Mouse (Mus musculus) cortical plate, adult 2 months (tissue): Measurements from ENCODE around the gene Mcm9. TPM values are rescaled to one million over a fixed set of nuclear protein-coding genes. Genes with fewer than 3 reads are reported as not detected.

Source experiments
- H3K27ac ChIP-seq: fragments of 200-500 bp; 2 replicates; pipeline ENCODE4 v1.5.1; 2012; ENCODE audit warnings: low read length, control low read depth, inconsistent platforms; ENCODE audit not compliant: insufficient read depth
- H3K4me1 ChIP-seq: fragments of 200-500 bp; 2 replicates; pipeline ENCODE4 v1.6.1; 2011; ENCODE audit warnings: low read length; ENCODE audit not compliant: control insufficient read depth, insufficient read depth
- H3K4me3 ChIP-seq: fragments of 200-500 bp; 2 replicates; pipeline ENCODE4 v1.5.1; 2011; ENCODE audit warnings: mild to moderate bottlenecking, low read length, control low read depth; ENCODE audit not compliant: insufficient read depth
- CTCF ChIP-seq: fragments of 200-500 bp; IDR thresholded peaks from 2 replicates; pipeline ENCODE4 v1.5.1; 2011; ENCODE audit warnings: mild to moderate bottlenecking, control low read depth, low read length; ENCODE audit not compliant: insufficient read depth; ENCODE audit errors: extremely low read depth
- POLR2A ChIP-seq: fragments of 200-500 bp; IDR thresholded peaks from 2 replicates; pipeline ENCODE4 v1.6.1; 2011; ENCODE audit warnings: mild to moderate bottlenecking, low read length, control low read depth; ENCODE audit not compliant: insufficient read depth; ENCODE audit errors: extremely low read depth
- polyA plus RNA-seq: library from polyadenylated mRNA; depleted of rRNA; stranded (reverse); fragments of >200 nt; gene quantifications from 2 replicates; pipeline ENCODE4 v1.2.3, GENCODE M21; 2012

Gene Mcm9
- polyA plus RNA-seq, 1 experiment: 3.8 TPM

- Histone ChIP-seq H3K27ac (no peak overlapping the region), H3K4me1 (no peaks in the 10 kb centered on the region), H3K4me3 (no peak overlapping the region)
- TF ChIP-seq CTCF (peak; percentile 96), POLR2A (no peak)
These were observed 102.1 kb downstream of the Mcm9 start for GRCm38 (mm10) chr10:53527838-53528773.

DNA sequence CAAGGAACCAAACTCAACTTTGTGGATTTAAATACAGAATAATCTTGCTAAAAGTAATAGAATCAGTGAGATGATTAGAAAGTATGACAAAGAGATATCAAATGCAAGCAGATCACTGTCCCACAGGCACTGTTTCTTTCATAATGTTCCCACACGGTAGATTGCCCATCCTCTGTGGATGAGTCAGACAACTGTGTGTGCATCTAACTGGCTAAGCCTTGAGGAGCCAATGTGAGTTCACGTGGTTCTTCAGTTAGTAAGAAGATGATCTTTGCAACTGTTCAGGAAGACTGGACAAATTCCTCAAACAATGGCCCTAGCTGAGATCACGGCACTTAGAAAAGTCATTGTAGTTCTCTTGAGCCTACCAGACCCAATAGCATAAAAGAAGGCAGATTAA is 102.9 kb downstream of the Mcm9 start:
- TF ChIP-seq CTCF (no peak), POLR2A (no peak)
- no peak overlapping the region for H3K27ac ChIP-seq

DNA sequence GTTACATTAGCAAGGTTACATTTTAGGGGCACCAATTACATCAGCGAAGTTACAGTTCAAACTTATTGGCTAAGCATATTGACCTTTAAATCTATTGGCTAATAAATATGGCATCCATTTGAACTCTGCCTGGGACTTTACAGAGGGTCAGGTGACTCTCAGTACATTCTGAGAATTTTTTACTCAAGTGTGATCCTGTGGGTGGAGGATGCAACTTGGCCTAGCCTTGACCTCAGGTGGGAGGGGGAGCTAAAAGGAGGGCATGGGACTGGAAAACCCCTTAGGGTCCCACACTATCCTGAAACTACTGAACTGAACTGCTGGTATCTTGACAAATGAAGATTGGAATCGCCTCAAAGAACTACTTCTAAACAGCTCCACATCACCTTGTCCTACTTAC is 103.9 kb downstream of the Mcm9 start:
- H3K27ac ChIP-seq: no peak overlapping the region
- H3K4me1 ChIP-seq: no peaks in the 10 kb centered on the region
- no peak overlapping the region for H3K4me3 ChIP-seq
- TF ChIP-seq POLR2A (no peak), CTCF (no peak)

More for the DNA sequence above, 102.9 kb downstream of the Mcm9 start:
- Histone ChIP-seq H3K4me3 (no peak overlapping the region), H3K4me1 (no peaks in the 10 kb centered on the region)

GRCm38 (mm10) chr10:53525265-53525976 is 104.8 kb downstream of the Mcm9 start:
- Histone ChIP-seq H3K4me1 (no peaks in the 10 kb centered on the region), H3K27ac (no peak overlapping the region), H3K4me3 (no peak overlapping the region)
- no peak for TF ChIP-seq POLR2A
- TF ChIP-seq CTCF: no peak

DNA sequence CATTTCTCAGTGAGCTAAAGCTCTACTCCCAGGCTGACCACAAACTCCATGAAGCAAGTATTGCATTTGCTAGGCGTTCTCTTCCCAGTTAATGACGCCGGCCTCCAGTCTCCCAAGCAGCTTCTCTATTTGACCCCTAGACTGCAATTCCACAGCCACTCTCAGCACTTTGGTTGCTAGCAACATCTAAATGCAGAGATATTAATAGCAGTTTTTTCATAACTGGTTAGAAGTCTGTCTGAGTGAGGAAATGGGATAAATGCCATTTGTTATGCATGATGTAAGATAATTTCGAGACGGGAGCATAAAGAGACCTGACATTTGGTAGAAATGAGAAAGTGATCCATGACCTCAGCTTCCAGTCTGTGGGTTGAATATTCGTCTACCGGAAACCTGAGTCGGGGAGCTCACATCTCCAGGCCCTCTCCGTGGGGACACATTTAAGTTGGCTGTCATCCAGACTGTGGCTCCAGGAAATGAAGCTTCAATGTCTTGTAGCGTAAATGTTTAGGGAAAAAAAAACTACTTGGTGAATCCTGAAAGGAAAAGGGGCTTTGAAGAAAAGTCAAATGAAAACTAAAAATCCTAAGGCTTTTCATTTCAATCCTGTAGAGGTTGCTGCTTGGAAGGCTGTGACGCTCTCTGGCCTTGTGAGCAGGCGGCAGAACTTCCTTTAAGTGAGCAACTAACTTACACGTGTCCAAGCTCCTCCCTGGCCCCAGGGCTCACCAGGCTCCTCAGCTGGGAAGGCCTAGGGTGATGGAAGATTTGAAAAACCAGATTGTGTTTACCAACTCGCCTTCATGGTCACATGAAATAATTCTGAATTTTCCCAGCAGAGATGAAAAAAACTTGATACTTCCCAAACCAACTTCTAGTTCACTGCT is 110.9 kb downstream of the Mcm9 start:
- TF ChIP-seq CTCF: no peak
- no peak for TF ChIP-seq POLR2A
- Histone ChIP-seq H3K4me3 (no peak overlapping the region), H3K4me1 (no peaks in the 10 kb centered on the region), H3K27ac (peak overlapping the region; percentile 59; the same call in 1 of the 2 replicates)

DNA sequence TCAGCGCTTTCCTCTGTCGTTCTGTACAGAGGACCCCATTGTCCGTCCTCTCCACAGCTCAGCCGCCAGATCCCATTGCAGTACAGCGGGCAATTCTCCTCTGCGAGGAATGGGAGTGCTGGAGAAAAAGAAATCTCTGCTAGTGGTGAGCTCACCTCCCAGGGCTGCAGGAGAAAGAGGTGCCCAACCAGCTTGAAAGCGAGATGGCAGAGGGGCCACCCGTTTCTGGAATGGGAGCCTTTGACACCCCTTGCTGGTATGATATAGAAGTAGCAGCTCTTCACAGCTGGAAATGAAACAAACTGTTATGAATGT is 111.7 kb downstream of the Mcm9 start:
- Histone ChIP-seq H3K4me1 (no peaks in the 10 kb centered on the region), H3K27ac (peak overlapping the region; percentile 59), H3K4me3 (no peak overlapping the region)
- TF ChIP-seq CTCF: no peak
- no peak for TF ChIP-seq POLR2A

- Histone ChIP-seq H3K4me1 (no peaks in the 10 kb centered on the region), H3K4me3 (no peak overlapping the region), H3K27ac (0 out of 2 replicates have a peak overlapping the region, but pooled peaks have one; percentile 59)
- TF ChIP-seq CTCF: no peak
These were observed 112.3 kb downstream of the Mcm9 start for GRCm38 (mm10) chr10:53517770-53518598.

- TF ChIP-seq POLR2A (no peak), CTCF (peak; percentile 27; the same call in 1 of the 2 replicates)
- Histone ChIP-seq H3K27ac (no peak overlapping the region), H3K4me1 (no peaks in the 10 kb centered on the region), H3K4me3 (no peak overlapping the region)
These were observed 117.7 kb downstream of the Mcm9 start for GRCm38 (mm10) chr10:53512491-53512890.

DNA sequence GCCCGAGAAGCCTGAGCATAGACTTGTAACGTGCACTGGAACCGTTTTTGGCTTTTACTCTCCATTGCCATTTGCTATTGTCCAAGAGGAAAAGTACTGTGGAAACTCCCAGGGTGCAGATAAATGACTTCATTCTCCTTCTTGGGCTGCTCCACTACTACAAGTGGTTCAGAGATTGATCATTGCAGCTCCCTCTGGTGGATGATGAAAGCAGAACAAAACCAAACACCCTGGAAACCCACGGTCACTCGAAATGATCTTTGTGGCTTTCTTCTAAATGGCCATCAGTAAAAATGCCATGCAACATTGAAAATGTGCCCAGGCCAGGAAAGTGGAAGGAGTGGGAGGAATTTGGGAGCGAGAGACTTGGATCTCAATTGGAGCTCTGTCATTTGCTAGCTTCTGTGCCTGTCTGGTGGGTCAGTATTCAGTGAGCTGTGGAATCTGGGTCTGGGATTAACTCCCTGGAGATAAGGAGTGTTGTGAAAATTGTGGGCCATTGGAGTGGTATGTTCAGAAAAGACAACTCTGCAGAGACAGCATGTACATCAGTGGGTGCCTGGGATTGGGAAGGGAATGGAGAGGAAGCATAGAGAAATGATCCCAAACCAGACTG is 121.0 kb downstream of the Mcm9 start:
- TF ChIP-seq CTCF (peak; percentile 70), POLR2A (no peak)
- Histone ChIP-seq H3K27ac (no peak overlapping the region), H3K4me3 (no peak overlapping the region), H3K4me1 (no peaks in the 10 kb centered on the region)
